Mouse (Mus musculus) ES-Bruce4 (cell line): ENCODE measurements around the gene Nisch. TPM values are rescaled to one million over a fixed set of nuclear protein-coding genes. Genes with fewer than 3 reads are reported as not detected.

Source experiments
- H3K27ac ChIP-seq: 2 replicates; pipeline ENCODE4 v1.5.1; 2012; ENCODE audit warnings: low read length, inconsistent platforms; ENCODE audit not compliant: insufficient read depth
- H3K27me3 ChIP-seq: 2 replicates; pipeline ENCODE4 v1.6.1; 2012; ENCODE audit warnings: mild to moderate bottlenecking, low read length, inconsistent platforms; ENCODE audit not compliant: control insufficient read depth, poor library complexity, insufficient read depth, severe bottlenecking
- H3K36me3 ChIP-seq: 2 replicates; pipeline ENCODE4 v1.6.1; 2012; ENCODE audit warnings: inconsistent platforms, mild to moderate bottlenecking, low read length, moderate library complexity; ENCODE audit not compliant: control insufficient read depth, poor library complexity, insufficient read depth, severe bottlenecking
- H3K4me1 ChIP-seq: one replicate; pipeline ENCODE4 v1.8.1; 2011; ENCODE audit warnings: low read length; ENCODE audit not compliant: control insufficient read depth, insufficient read depth
- H3K4me3 ChIP-seq: 2 replicates; pipeline ENCODE4 v1.5.1; 2011; ENCODE audit warnings: low read depth, mild to moderate bottlenecking, low read length
- H3K9ac ChIP-seq: 2 replicates; pipeline ENCODE4 v1.6.1; 2012; ENCODE audit warnings: low read depth, mild to moderate bottlenecking, inconsistent platforms; ENCODE audit not compliant: poor library complexity, severe bottlenecking
- H3K9me3 ChIP-seq: replicated peaks from 2 replicates; pipeline ENCODE4 v1.6.1; 2012; ENCODE audit warnings: mild to moderate bottlenecking, low read length, inconsistent platforms; ENCODE audit not compliant: control insufficient read depth, poor library complexity, insufficient read depth, severe bottlenecking
- CTCF ChIP-seq: IDR thresholded peaks from one replicate; pipeline ENCODE4 v1.8.1; 2011; ENCODE audit warnings: low read depth, low read length
- EP300 ChIP-seq: IDR thresholded peaks from 2 replicates; pipeline ENCODE4 v1.6.1; 2011; ENCODE audit warnings: low read depth, low read length; ENCODE audit not compliant: insufficient read depth
- POLR2A ChIP-seq: IDR thresholded peaks from one replicate; pipeline ENCODE4 v1.8.1; 2011; ENCODE audit warnings: low read length; ENCODE audit not compliant: insufficient read depth
- polyA plus RNA-seq: library from polyadenylated mRNA; stranded (reverse); fragments of >200 nt; gene quantifications from 2 replicates; pipeline ENCODE4 v1.2.4, GENCODE M21; 2011; ENCODE audit warnings: low read depth; ENCODE audit not compliant: missing spikeins, insufficient read depth, insufficient read length

The Nisch gene
- polyA plus RNA-seq, 1 experiment: 335 TPM

DNA sequence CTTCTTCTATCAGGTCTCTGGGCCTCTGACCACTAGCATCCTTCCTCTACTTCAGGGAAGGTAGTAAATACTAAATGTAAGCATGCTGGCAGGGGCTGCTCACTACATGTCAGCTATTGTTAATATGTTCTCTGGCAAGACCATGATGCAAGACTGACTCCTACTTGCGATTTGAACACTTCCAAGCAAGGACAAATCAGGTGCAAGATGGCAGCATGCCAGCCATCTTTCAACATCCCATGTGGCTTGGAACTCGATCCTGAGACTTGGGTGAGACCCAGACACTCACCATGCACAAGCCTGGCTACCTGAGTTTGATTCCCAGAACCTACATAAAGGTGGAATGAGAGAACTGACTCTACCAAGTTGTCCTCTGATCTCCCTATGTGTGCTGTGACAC, 24.8 kb downstream of the Nisch start:
- Histone ChIP-seq H3K9me3 (no peaks in the 10 kb centered on the region), H3K27me3 (no peaks in the 10 kb centered on the region), H3K27ac (no peak overlapping the region), H3K9ac (no peak overlapping the region), H3K36me3 (peaks cover 57% of the 10 kb centered on the region), H3K4me1 (no peaks in the 10 kb centered on the region), H3K4me3 (no peak overlapping the region)
- no peak for TF ChIP-seq POLR2A
- TF ChIP-seq CTCF: no peak
- no peak for TF ChIP-seq EP300

- Histone ChIP-seq H3K36me3 (peaks cover 71% of the 10 kb centered on the region), H3K4me3 (no peak overlapping the region), H3K4me1 (no peaks in the 10 kb centered on the region), H3K27me3 (no peaks in the 10 kb centered on the region), H3K9ac (no peak overlapping the region), H3K9me3 (no peaks in the 10 kb centered on the region), H3K27ac (no peak overlapping the region)
- no peak for TF ChIP-seq EP300
Measured at GRCm38 (mm10) chr14:31189348-31189747, 27.4 kb downstream of the Nisch start.

DNA sequence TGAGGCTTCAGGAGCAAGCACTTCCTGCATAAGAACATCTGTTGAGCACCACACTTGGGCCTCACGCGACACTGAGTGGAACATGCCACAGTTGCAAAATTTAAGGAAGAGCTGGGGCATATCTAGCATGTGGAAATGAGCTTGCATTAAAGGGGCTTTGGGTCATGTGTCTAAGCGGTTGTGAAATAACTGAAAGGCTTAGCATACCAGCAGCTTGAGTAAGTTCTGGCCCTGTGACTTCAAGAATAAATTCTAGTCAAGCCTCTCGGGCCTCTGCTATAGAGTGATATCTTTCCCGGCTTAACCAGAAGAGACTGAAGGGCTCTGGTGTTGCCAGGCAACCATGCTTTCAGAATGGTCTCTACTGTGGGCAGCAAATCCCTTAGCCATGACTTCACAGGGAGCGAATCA, 28.0 kb downstream of the Nisch start:
- H3K27me3 ChIP-seq: no peaks in the 10 kb centered on the region
- no peak overlapping the region for H3K9ac ChIP-seq
- H3K4me3 ChIP-seq: no peak overlapping the region
- no peak for TF ChIP-seq EP300
- TF ChIP-seq POLR2A: no peak
- TF ChIP-seq CTCF: no peak
- H3K27ac ChIP-seq: no peak overlapping the region
- no peaks in the 10 kb centered on the region for H3K9me3 ChIP-seq
- H3K36me3 ChIP-seq: peaks cover 72% of the 10 kb centered on the region
- H3K4me1 ChIP-seq: no peaks in the 10 kb centered on the region

- Histone ChIP-seq H3K9me3 (no peaks in the 10 kb centered on the region), H3K27ac (no peak overlapping the region), H3K36me3 (peaks cover 67% of the 10 kb centered on the region), H3K4me3 (no peak overlapping the region), H3K27me3 (no peaks in the 10 kb centered on the region), H3K4me1 (no peaks in the 10 kb centered on the region), H3K9ac (no peak overlapping the region)
- TF ChIP-seq POLR2A (no peak), CTCF (no peak), EP300 (no peak)
Measured at GRCm38 (mm10) chr14:31186656-31187055, 30.1 kb downstream of the Nisch start.

DNA sequence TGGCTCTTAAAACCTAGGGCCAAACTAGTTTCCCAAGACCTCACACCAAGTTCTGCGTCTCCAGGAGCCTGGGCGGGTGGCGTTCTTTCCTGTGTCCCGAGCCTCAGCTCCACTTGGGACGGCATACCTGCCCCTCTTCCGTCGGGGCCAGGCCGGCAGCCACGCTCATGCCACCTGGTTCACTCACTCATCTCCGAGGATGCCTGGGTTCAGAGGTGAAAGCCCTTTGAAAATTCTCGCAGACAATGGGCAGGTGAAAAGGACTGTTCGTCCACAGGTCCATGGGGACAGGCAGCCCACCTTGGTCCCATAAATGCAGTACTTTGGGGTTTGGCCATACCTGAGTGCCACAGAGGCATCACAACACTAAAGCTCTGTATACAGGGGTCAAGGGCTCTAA, 32.6 kb downstream of the Nisch start:
- Histone ChIP-seq H3K9me3 (no peaks in the 10 kb centered on the region), H3K27ac (no peak overlapping the region), H3K4me1 (no peaks in the 10 kb centered on the region), H3K9ac (no peak overlapping the region), H3K36me3 (peaks cover 47% of the 10 kb centered on the region), H3K27me3 (no peaks in the 10 kb centered on the region), H3K4me3 (no peak overlapping the region)
- TF ChIP-seq EP300: no peak
- no peak for TF ChIP-seq CTCF
- TF ChIP-seq POLR2A: no peak

DNA sequence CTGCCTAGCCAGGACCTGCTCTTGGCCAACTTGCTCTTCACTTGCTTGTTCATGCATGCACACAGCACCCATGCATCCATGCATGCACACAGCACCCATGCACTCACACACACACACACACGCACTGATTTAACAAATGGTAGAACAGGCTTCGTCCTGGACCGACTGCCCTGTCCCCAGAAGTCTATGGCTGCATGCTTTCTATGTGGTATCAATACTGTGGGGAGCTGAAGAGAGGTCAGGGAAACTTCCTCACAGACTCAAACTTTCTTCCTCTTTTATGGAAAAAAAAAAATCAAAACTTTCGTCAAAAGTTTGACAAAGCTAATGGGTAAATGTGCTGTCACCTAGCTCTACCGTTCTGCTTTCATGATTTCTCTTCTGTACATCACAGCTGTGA, 33.2 kb downstream of the Nisch start:
- TF ChIP-seq EP300 (no peak), CTCF (no peak), POLR2A (no peak)
- Histone ChIP-seq H3K9ac (no peak overlapping the region), H3K4me3 (no peak overlapping the region), H3K27ac (no peak overlapping the region), H3K36me3 (peaks cover 43% of the 10 kb centered on the region), H3K9me3 (no peaks in the 10 kb centered on the region), H3K27me3 (no peaks in the 10 kb centered on the region), H3K4me1 (no peaks in the 10 kb centered on the region)
